Mouse (Mus musculus) thymus, adult 2 months (tissue): ENCODE data around the gene Gm15217. TPM values are rescaled to one million over a fixed set of nuclear protein-coding genes. Genes with fewer than 3 reads are reported as not detected.

Experiments
- DNase-seq: peaks from one replicate; pipeline ENCODE4 v3.0.0; 2021
- H3K27ac ChIP-seq: fragments of 200-500 bp; 2 replicates; pipeline ENCODE4 v1.5.1; 2012; ENCODE audit warnings: low read length, control low read depth; ENCODE audit not compliant: control insufficient read depth, insufficient read depth
- H3K27me3 ChIP-seq: fragments of 200-500 bp; 2 replicates; pipeline ENCODE4 v1.6.1; 2012; ENCODE audit warnings: mild to moderate bottlenecking, low read length, moderate library complexity, mixed read lengths; ENCODE audit not compliant: control insufficient read depth, insufficient read depth
- H3K36me3 ChIP-seq: fragments of 200-500 bp; 2 replicates; pipeline ENCODE4 v1.6.1; 2012; ENCODE audit warnings: mild to moderate bottlenecking, low read length, moderate library complexity; ENCODE audit not compliant: control insufficient read depth, insufficient read depth
- H3K4me1 ChIP-seq: fragments of 200-500 bp; replicated peaks from 2 replicates; pipeline ENCODE4 v1.6.1; 2012; ENCODE audit warnings: low read length; ENCODE audit not compliant: control insufficient read depth, insufficient read depth
- H3K4me3 ChIP-seq: fragments of 200-500 bp; 2 replicates; pipeline ENCODE4 v1.5.1; 2012; ENCODE audit warnings: mild to moderate bottlenecking, low read length, control low read depth, moderate library complexity; ENCODE audit not compliant: control insufficient read depth, insufficient read depth
- CTCF ChIP-seq: fragments of 200-500 bp; IDR thresholded peaks from 2 replicates; pipeline ENCODE4 v1.5.1; 2012; ENCODE audit warnings: mild to moderate bottlenecking, control low read depth, low read length, moderate library complexity, borderline replicate concordance; ENCODE audit not compliant: control insufficient read depth, poor library complexity, insufficient read depth; ENCODE audit errors: extremely low read depth
- POLR2A ChIP-seq: fragments of 200-500 bp; IDR thresholded peaks from 2 replicates; pipeline ENCODE4 v1.6.1; 2012; ENCODE audit warnings: mild to moderate bottlenecking, low read length, control low read depth, moderate library complexity; ENCODE audit not compliant: control insufficient read depth, poor library complexity, insufficient read depth; ENCODE audit errors: extremely low read depth
- WGBS: fragments of 180-500 bp; shearing (Covaris S2); methylation state at CpG from one replicate; pipeline ENCODE4 v1.1.7; 2018; 5-methylcytosine and 5-hydroxymethylcytosine counted together
- polyA plus RNA-seq: library from polyadenylated mRNA; depleted of rRNA; stranded (reverse); fragments of >200 nt; gene quantifications from 2 replicates; pipeline ENCODE4 v1.2.3, GENCODE M21; 2012

Gm15217 gene
- polyA plus RNA-seq, 1 experiment, result not detected

DNA sequence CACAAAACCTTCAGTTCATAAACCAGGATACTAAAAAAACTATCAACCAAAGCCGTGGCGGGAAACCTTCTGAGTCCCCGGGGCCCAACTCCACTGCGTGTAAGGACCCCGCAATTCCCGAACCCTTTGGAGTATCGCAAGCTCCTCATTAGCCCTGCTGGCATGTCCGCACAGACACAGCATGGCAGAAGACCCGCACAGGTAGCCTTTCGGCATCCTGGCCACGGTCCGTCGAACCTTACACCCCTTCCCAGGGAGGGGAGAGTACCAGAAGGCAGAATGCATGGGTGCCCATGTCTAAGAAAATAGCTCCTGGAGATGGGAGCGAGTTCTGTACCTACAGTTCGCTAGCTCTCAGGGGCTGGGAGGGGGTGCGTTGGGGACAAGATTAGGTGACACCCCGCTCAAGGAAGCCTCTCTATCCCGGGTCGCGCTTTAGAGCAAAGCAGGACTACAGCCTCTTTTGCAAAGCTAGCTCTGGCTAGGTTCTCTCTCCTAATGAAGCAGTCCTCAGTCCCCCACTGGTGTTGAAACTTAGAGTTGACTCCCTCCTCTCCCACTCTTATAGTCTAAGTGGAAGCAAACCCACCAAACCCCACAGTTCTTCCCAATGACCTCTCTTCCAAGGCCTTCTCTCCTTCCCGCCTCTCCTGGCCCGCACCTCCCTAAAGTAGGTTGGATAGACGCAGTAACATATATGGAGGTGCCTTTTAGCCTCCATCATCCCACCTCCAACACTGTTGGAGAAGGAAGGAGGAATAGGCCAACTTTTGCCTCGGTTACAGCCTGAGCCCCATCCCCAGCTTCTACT lies 10.4 kb downstream of the Gm15217 start:
- 18% methylated on average over 24 of the region's 24 CpGs for WGBS
- no peak for DNase-seq
- Histone ChIP-seq H3K27me3 (peaks cover 4% of the 10 kb centered on the region), H3K4me1 (no peaks in the 10 kb centered on the region), H3K4me3 (no peak overlapping the region), H3K27ac (no peak overlapping the region), H3K36me3 (no peaks in the 10 kb centered on the region)
- TF ChIP-seq POLR2A (no peak), CTCF (no peak)

DNA sequence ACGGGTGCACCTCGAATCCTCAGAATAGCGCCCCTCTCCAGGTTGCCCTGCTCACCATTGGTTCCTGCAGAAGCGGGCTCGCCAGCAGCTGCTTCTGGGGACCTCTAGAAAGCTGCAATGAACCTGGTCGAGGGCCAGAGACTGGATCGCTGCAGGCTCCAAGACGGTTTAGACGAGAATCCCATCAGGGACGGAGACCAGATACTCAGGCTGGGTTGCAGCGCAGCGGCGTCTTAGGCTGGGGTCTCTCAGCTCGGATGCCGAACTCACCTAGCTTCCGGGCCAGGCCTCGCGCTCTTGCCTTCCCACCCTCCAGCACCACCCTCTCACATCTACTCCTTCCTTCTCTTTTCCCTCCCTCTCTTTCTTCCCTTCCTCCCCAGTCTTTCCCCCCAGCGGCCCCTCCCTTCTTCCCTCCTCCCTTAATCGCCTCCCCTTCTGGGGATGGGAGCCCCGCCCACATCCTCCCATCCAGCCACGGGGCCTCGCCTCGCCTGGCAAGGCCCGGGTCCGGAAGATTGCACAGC lies 11.1 kb downstream of the Gm15217 start, which contains the start of gene Bmp4:
Bmp4 (minus strand) TSS at position 421 of the 527 bp plus-strand sequence.
- DNase-seq, result no peak
- no peaks in the 10 kb centered on the region for H3K4me1 ChIP-seq
- 6% methylated on average over 26 of the region's 26 CpGs for WGBS
- H3K4me3 ChIP-seq, result no peak within 1 kb of the TSS
- no peak within 1 kb of the TSS for H3K27ac ChIP-seq
- no peaks in the 10 kb centered on the region for H3K36me3 ChIP-seq
- peaks cover 4% of the 10 kb centered on the region for H3K27me3 ChIP-seq
- no peak for TF ChIP-seq POLR2A
- no peak for TF ChIP-seq CTCF

DNA sequence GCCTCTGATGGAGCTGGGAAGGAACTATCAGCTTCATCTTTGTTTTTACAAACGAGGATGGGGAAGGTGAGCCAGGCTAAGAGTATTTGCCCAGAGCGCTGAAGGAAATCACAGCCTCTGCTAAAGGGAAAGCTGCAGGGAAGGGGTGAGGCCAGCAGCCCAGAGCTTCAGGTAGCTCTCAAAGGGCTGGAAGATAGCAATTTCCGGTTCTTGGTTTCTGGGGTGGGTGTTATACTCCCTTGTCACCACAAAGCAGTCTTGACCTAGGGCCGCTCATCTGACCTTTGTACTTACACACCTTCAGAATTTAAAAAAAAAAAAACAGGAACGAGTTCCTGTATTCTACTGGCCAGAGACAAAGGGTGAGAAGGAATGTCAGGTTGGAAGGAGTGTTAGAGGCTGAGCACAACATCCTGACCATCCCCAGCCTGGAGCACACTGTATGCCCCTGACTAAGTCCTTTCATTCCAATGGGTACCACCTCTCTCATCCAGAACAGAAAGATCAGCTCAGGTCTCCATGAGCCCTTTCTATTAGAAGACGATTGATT lies 12.5 kb downstream of the Gm15217 start:
- DNase-seq, result no peak
- no peak overlapping the region for H3K4me3 ChIP-seq
- no peaks in the 10 kb centered on the region for H3K36me3 ChIP-seq
- H3K27ac ChIP-seq, result no peak overlapping the region
- no peaks in the 10 kb centered on the region; the same call in 1 of the 2 replicates for H3K27me3 ChIP-seq
- WGBS, result 45% methylated on average over 6 of the region's 6 CpGs
- TF ChIP-seq POLR2A, result no peak
- no peak for TF ChIP-seq CTCF
- H3K4me1 ChIP-seq, result no peaks in the 10 kb centered on the region

DNA sequence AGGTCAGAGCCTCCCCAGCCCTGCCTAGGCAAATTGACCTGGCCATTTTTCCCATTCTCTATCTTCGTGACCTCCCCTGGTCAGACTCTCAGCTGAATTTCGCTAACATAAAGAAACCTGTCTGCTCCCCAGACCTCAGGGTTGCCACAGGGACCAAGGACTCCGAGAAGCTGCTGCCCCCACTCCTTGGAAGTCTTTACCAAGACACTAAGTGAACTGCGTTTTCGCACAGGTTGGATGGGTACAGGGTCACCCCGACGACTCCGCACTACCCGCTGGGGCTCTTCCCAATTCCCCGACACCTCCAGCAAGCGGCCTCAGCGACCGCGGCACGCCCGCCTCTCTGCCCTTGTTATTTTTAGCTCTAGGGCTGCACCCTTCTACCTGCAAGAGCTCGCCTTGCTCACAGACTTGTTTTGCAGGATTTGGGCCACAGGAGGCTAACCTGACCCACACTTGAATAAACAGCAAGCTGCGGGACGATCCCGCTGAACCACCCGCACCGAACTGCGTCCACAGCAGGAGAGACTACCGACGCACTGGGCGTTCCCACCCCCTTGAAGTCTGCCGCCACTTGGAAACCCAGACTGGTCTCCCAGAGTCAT lies 19.0 kb downstream of the Gm15217 start:
- Histone ChIP-seq H3K27me3 (no peaks in the 10 kb centered on the region; the same call in 1 of the 2 replicates), H3K36me3 (no peaks in the 10 kb centered on the region), H3K27ac (no peak overlapping the region), H3K4me1 (no peaks in the 10 kb centered on the region), H3K4me3 (no peak overlapping the region)
- no peak for DNase-seq
- no peak for TF ChIP-seq CTCF
- no peak for TF ChIP-seq POLR2A
- WGBS, result 10% methylated on average over 27 of the region's 27 CpGs

DNA sequence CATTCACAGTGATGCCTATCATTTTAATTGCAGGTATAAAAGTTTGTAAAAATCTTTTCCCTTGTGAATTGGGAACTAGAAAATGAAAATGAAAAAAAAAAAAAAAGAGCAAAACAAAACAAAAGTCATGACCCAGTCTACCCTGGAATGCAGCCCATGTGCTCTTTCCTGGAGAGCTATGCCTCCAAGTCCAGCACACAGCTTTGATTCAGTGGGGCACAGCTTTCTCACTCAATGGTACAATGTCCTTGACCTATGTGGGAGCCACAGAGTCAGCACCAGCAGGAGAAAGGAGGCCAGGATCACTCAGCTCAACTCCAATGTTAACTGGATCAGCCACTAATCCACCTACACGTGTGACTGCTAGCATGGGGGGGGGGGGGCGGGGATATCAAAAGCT lies 20.7 kb downstream of the Gm15217 start:
- WGBS, result 77% methylated on average over 2 of the region's 2 CpGs
- H3K27ac ChIP-seq, result no peak overlapping the region
- H3K4me3 ChIP-seq, result no peak overlapping the region
- no peaks in the 10 kb centered on the region for H3K36me3 ChIP-seq
- TF ChIP-seq POLR2A (no peak), CTCF (no peak)
- H3K27me3 ChIP-seq, result no peaks in the 10 kb centered on the region; the same call in 1 of the 2 replicates
- no peaks in the 10 kb centered on the region for H3K4me1 ChIP-seq
- no peak for DNase-seq

DNA sequence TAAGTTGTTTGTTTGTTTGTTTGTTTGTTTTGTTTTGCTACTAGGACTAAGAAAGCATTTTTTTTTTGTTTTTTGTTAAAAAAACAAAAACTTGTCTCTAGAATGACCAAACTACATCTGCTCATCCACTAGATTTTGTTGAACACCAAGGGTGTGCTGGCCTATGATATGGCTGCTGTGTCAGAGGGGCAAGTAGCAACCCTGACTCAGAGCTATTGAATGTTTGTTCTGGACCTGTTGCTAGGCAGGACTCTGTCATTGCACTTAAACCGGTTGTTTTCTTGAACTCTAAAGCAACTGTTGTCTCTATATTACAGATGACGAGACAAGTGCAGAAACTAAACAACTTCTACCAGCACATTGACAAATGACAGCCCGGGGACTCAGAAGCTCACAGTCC lies 29.1 kb downstream of the Gm15217 start:
- H3K4me1 ChIP-seq, result no peaks in the 10 kb centered on the region
- H3K4me3 ChIP-seq, result no peak overlapping the region
- H3K27ac ChIP-seq, result no peak overlapping the region
- no peaks in the 10 kb centered on the region for H3K36me3 ChIP-seq
- WGBS, result 94% methylated on average over 3 of the region's 3 CpGs
- H3K27me3 ChIP-seq, result no peaks in the 10 kb centered on the region
- TF ChIP-seq POLR2A (no peak), CTCF (no peak)
- DNase-seq, result no peak
